Mouse (Mus musculus): ENCODE data around the gene Knstrn. TPM values are rescaled to one million over a fixed set of nuclear protein-coding genes. Genes with fewer than 3 reads are reported as not detected.
A peak's percentile ranks its signal among the peaks of the same experiment; 100 is the strongest.

Gene Knstrn
- polyA plus RNA-seq, 1 experiment from 2014 or later = 127 TPM

DNA sequence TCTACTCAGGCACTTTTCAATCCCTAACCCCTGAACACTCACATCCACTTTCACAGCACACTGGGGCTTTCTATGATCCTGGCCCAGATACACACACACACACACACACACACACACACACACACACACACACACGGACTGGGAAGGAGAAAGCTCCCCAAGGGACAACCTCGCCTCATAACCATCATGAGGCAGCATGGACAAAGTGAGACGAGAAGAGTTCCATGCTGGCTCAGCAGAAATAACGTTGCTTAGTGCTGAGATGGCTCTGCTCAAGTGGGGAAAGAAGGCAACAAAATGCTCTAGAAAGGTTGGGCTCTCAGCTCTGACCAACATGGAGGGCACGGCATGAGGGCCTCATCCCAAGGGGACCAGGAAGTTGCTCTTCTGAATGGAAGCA, 27.4 kb downstream of the Knstrn start:
- no peak overlapping the region for H3K27ac ChIP-seq
- WGBS = 65% methylated on average over 5 of the region's 5 CpGs
- no peaks in the 10 kb centered on the region for H3K9me3 ChIP-seq
- H3K36me3 ChIP-seq = no peaks in the 10 kb centered on the region
- no peaks in the 10 kb centered on the region for H3K27me3 ChIP-seq (ENCODE audit: insufficient read depth, poor library complexity, severe bottlenecking)
- DNase-seq (ENCODE audit: low spot score) = no peak
- peaks cover 23% of the 10 kb centered on the region for H3K4me1 ChIP-seq
- no peak overlapping the region for H3K4me3 ChIP-seq

- Histone ChIP-seq H3K4me3 (no peak overlapping the region), H3K36me3 (no peaks in the 10 kb centered on the region), H3K4me1 (peaks cover 26% of the 10 kb centered on the region), H3K27me3 (ENCODE audit: insufficient read depth, poor library complexity, severe bottlenecking) (no peaks in the 10 kb centered on the region), H3K9me3 (no peaks in the 10 kb centered on the region), H3K27ac (no peak overlapping the region)
- WGBS = 83% methylated on average over 4 of the region's 4 CpGs
- peak; percentile 84 for DNase-seq (ENCODE audit: low spot score)
Observed at GRCm38 (mm10) chr2:118841774-118842173, 28.0 kb downstream of the Knstrn start.

GRCm38 (mm10) chr2:118844427-118844826, 30.6 kb downstream of the Knstrn start:
- WGBS = 75% methylated on average over 3 of the region's 3 CpGs
- H3K4me1 ChIP-seq = peaks cover 9% of the 10 kb centered on the region

DNA sequence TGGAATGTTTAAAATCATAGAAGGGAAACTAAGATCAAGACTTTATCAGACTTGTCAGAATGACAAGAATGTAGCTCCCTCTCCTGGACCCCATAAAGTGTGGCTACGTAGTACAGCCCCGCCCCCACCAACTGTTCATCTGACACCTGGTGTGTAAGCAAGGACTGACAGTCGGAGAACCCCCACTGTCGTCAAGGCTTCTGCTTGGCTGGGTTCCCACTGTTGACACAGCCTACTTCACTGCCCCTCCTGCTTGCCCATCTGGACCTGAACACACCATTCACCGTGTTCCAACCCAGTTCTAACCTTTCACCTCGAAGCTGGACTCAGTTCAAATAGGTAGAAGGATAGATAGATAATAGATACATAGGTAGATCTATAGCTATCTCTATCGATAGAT, 32.4 kb downstream of the Knstrn start:
- H3K4me1 ChIP-seq = peaks cover 5% of the 10 kb centered on the region; the same call in 1 of the 2 replicates
- no peaks in the 10 kb centered on the region for H3K27me3 ChIP-seq (ENCODE audit: insufficient read depth, poor library complexity, severe bottlenecking)
- H3K27ac ChIP-seq = no peak overlapping the region
- DNase-seq (ENCODE audit: low spot score) = no peak
- no peak overlapping the region for H3K4me3 ChIP-seq
- WGBS = 50% methylated on average over 7 of the region's 7 CpGs
- H3K36me3 ChIP-seq = no peaks in the 10 kb centered on the region
- no peaks in the 10 kb centered on the region for H3K9me3 ChIP-seq

More at GRCm38 (mm10) chr2:118844427-118844826, 30.6 kb downstream of the Knstrn start:
- H3K27me3 ChIP-seq (ENCODE audit: insufficient read depth, poor library complexity, severe bottlenecking) = no peaks in the 10 kb centered on the region
- no peaks in the 10 kb centered on the region for H3K36me3 ChIP-seq
- no peak overlapping the region for H3K27ac ChIP-seq
- DNase-seq (ENCODE audit: low spot score) = no peak
- no peak overlapping the region for H3K4me3 ChIP-seq
- H3K9me3 ChIP-seq = no peaks in the 10 kb centered on the region

DNA sequence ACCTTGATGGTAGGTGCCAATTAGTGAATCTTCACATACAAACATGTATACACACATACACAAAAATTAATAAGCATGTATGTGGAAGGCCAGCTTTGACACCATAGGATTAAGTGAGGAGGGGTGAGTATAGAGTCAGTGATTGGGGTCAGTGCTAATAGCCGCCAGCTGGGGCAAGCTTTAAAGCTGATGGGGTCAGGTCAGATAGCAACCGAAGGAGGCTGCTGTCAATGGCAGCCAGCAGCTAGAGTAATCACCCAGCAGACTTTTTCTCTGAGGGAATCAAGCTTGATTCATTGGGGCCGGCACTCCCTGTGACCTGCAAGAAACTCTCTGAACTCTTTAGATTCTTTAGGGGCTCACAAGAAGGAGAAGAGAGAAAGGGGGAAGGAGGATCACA, 38.0 kb downstream of the Knstrn start:
- WGBS = 43% methylated on average over 3 of the region's 3 CpGs
- no peaks in the 10 kb centered on the region for H3K27me3 ChIP-seq (ENCODE audit: insufficient read depth, poor library complexity, severe bottlenecking)
- DNase-seq (ENCODE audit: low spot score) = no peak

DNA sequence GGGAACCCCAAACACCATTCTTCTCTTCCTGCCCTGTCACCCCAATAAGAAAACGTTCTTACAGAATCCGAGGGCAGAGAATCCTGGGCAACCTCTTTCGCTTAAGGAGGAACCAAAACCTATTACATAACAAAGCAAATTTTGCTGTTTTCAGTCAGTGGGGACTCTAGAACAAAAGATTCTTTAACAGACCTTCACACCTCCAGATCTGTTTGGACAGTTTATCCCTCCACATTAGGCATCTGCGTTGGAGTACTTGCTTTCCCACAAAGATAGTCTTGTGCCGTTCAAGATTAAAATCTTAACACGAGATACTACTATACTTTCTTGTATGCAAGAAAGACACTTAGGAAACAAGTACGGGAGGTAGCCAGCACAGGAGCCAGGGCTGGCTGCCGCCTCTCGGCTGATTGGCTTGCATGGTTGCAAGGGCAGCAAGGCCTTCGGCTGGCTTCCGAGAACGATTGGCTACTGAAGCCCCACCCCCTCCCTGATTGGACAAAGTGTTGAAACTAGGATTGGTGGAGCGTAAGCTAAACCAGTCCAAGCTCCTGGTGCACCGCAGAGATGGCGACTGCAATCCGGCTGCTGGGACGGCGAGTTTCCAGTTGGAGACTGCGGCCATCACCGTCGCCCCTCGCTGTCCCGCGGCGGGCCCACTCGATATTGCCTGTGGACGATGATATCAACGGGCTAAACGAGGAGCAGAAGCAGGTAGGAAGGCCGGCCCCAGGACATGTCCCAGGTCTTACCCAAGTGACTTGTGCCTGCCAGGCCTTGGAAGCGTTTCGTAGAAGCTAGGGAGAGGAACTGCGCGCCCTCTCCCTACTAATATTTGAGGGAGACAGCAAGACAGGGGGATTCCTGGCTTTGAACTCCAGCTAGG, 47.9 kb downstream of the Knstrn start, which contains the start of gene Ivd:
Gene Ivd, plus strand, starts transcription at position 501 of the 886 bp plus-strand sequence.
- H3K27me3 ChIP-seq (ENCODE audit: insufficient read depth, poor library complexity, severe bottlenecking) = no peaks in the 10 kb centered on the region

More for the DNA sequence above, 38.0 kb downstream of the Knstrn start:
- Histone ChIP-seq H3K36me3 (no peaks in the 10 kb centered on the region), H3K27ac (no peak overlapping the region), H3K4me1 (no peaks in the 10 kb centered on the region; the same call in 1 of the 2 replicates), H3K4me3 (no peak overlapping the region), H3K9me3 (no peaks in the 10 kb centered on the region)

GRCm38 (mm10) chr2:118862340-118862675, 48.5 kb downstream of the Knstrn start:
- Histone ChIP-seq H3K4me3 (peak overlapping the region; percentile 74), H3K27ac (peak overlapping the region; percentile 89), H3K36me3 (no peaks in the 10 kb centered on the region), H3K27me3 (ENCODE audit: insufficient read depth, poor library complexity, severe bottlenecking) (no peaks in the 10 kb centered on the region), H3K9me3 (no peaks in the 10 kb centered on the region), H3K4me1 (peaks cover 15% of the 10 kb centered on the region; the same call in 1 of the 2 replicates)
- 36% methylated on average over 3 of the region's 3 CpGs for WGBS
- DNase-seq (ENCODE audit: low spot score) = no peak

More for the DNA sequence above, 47.9 kb downstream of the Knstrn start, which contains the start of gene Ivd:
- peak within 1 kb of the TSS; percentile 89 for H3K27ac ChIP-seq
- WGBS = under 1% methylated on average over 34 of the region's 34 CpGs
- no peaks in the 10 kb centered on the region for H3K36me3 ChIP-seq
- DNase-seq (ENCODE audit: low spot score) = peak; percentile 97
- H3K9me3 ChIP-seq = no peaks in the 10 kb centered on the region
- peaks cover 15% of the 10 kb centered on the region; the same call in 1 of the 2 replicates for H3K4me1 ChIP-seq
- peak within 1 kb of the TSS; percentile 74 for H3K4me3 ChIP-seq

DNA sequence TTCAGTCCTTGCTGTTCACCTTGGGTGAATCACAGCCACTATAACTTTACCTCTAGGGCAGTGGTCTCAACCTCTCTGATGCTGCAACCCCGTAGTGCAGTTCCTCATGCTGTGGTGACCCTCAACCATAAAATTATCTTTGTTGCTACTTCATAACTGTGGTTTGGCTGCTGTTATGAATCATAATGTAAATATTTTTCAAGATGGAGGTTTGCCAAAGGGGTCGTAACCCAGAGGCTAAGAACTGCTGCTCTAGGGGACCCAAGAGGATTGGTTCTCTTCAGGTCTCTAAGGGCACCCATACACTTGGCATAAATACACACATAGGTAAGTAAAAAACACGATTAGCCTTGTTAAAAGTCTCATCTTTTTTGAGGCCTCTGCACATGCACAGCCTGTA, 56.8 kb downstream of the Knstrn start:
- no peak overlapping the region for H3K4me3 ChIP-seq
- H3K36me3 ChIP-seq = peaks cover 48% of the 10 kb centered on the region
- H3K27me3 ChIP-seq (ENCODE audit: insufficient read depth, poor library complexity, severe bottlenecking) = no peaks in the 10 kb centered on the region
- no peaks in the 10 kb centered on the region for H3K9me3 ChIP-seq
- no peaks in the 10 kb centered on the region for H3K4me1 ChIP-seq
- no peak for DNase-seq (ENCODE audit: low spot score)
- WGBS = 90% methylated on average over 3 of the region's 3 CpGs
- no peak overlapping the region for H3K27ac ChIP-seq

- H3K4me3 ChIP-seq = no peak overlapping the region
- H3K4me1 ChIP-seq = no peaks in the 10 kb centered on the region
- peaks cover 48% of the 10 kb centered on the region for H3K36me3 ChIP-seq
- no peaks in the 10 kb centered on the region for H3K27me3 ChIP-seq (ENCODE audit: insufficient read depth, poor library complexity, severe bottlenecking)
- DNase-seq (ENCODE audit: low spot score) = no peak
- H3K9me3 ChIP-seq = no peaks in the 10 kb centered on the region
- 88% methylated on average over 1 of the region's 1 CpGs for WGBS
- H3K27ac ChIP-seq = no peak overlapping the region
Observed at GRCm38 (mm10) chr2:118871032-118871431, 57.2 kb downstream of the Knstrn start.

- Histone ChIP-seq H3K4me3 (no peak overlapping the region), H3K27ac (no peak overlapping the region), H3K27me3 (ENCODE audit: insufficient read depth, poor library complexity, severe bottlenecking) (no peaks in the 10 kb centered on the region), H3K4me1 (no peaks in the 10 kb centered on the region), H3K36me3 (peaks cover 66% of the 10 kb centered on the region), H3K9me3 (no peaks in the 10 kb centered on the region)
- 85% methylated on average over 5 of the region's 5 CpGs for WGBS
- no peak for DNase-seq (ENCODE audit: low spot score)
Observed at GRCm38 (mm10) chr2:118873018-118873417, 59.2 kb downstream of the Knstrn start.

DNA sequence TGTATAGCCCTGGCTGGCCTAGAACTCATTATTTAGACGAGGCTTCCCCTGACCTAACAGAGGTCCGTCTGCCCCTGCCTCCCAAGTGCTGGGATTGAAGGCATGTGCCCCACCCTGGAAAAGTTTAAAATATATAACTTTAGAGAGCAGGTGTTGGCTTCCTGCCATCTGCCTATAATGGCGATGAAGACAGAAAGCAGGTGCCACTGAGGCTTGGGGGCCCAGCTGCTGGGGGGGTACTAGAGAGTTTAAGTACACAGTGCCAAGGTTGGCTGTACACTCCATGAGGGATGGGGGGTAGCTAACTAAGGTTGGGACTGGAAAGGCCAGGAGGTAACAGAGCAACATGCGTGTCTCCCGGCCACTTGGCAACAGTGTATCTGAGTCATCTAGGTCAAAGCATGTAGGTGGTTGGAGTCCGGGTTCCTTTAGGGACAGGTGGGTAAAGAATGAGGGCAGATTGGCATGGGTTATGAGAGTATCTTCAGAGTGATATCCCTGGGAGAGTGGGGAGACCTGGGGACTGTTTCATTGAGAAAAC, 60.2 kb downstream of the Knstrn start:
- no peaks in the 10 kb centered on the region for H3K27me3 ChIP-seq (ENCODE audit: insufficient read depth, poor library complexity, severe bottlenecking)
- H3K4me1 ChIP-seq = no peaks in the 10 kb centered on the region
- H3K9me3 ChIP-seq = no peaks in the 10 kb centered on the region
- peaks cover 75% of the 10 kb centered on the region for H3K36me3 ChIP-seq
- H3K27ac ChIP-seq = no peak overlapping the region
- no peak overlapping the region for H3K4me3 ChIP-seq
- no peak for DNase-seq (ENCODE audit: low spot score)
- 88% methylated on average over 6 of the region's 6 CpGs for WGBS

- no peak for DNase-seq (ENCODE audit: low spot score)
- whole genome bisulfite sequencing = 90% methylated on average over 8 of the region's 8 CpGs
Observed at GRCm38 (mm10) chr2:118875316-118875715, 61.5 kb downstream of the Knstrn start.

GRCm38 (mm10) chr2:118876453-118876852, 62.6 kb downstream of the Knstrn start:
- H3K36me3 ChIP-seq = peaks cover 70% of the 10 kb centered on the region
- WGBS = 88% methylated on average over 9 of the region's 9 CpGs
- H3K9me3 ChIP-seq = no peaks in the 10 kb centered on the region
- no peaks in the 10 kb centered on the region for H3K27me3 ChIP-seq (ENCODE audit: insufficient read depth, poor library complexity, severe bottlenecking)
- DNase-seq (ENCODE audit: low spot score) = no peak
- no peak overlapping the region for H3K27ac ChIP-seq
- no peaks in the 10 kb centered on the region for H3K4me1 ChIP-seq
- H3K4me3 ChIP-seq = no peak overlapping the region

More at GRCm38 (mm10) chr2:118875316-118875715, 61.5 kb downstream of the Knstrn start:
- no peaks in the 10 kb centered on the region for H3K9me3 ChIP-seq
- H3K4me3 ChIP-seq = no peak overlapping the region
- H3K36me3 ChIP-seq = peaks cover 70% of the 10 kb centered on the region
- no peaks in the 10 kb centered on the region for H3K4me1 ChIP-seq
- no peak overlapping the region for H3K27ac ChIP-seq
- no peaks in the 10 kb centered on the region for H3K27me3 ChIP-seq (ENCODE audit: insufficient read depth, poor library complexity, severe bottlenecking)

Data from heart, embryonic 10.5 days (tissue).